8 mouse cellular contexts compared by ENCODE assay signal in genomic region chr7:145102216-145102615, GRCm38 (mm10).
DNase-seq lines count a peak whose midpoint lies in the region; ATAC-seq and TF ChIP-seq lines count a peak whose summit lies in the region.

No protein-coding gene starts in this region.

- 0 out of 2 replicates have a peak overlapping the region, but pooled peaks have one; percentile 15 for H3K27ac ChIP-seq in midbrain, embryonic 10.5 days (replicated peaks)
- no peak overlapping the region for H3K27ac ChIP-seq in midbrain, embryonic 14.5 days (replicated peaks; ENCODE audit: low read depth, low read length)
- peak overlapping the region; percentile 11; the same call in 1 of the 2 replicates for H3K27ac ChIP-seq in intestine, embryonic 15.5 days
- H3K27ac ChIP-seq in lung, embryonic 14.5 days (ENCODE audit: low read depth), result no peak overlapping the region

- 65% methylated on average over 6 of the region's 6 CpGs for WGBS in midbrain, embryonic 10.5 days
- WGBS in midbrain, embryonic 14.5 days, result 70% methylated on average over 6 of the region's 6 CpGs
- 44% methylated on average over 6 of the region's 6 CpGs for WGBS in intestine, embryonic 15.5 days
- WGBS in lung, embryonic 14.5 days, result 37% methylated on average over 6 of the region's 6 CpGs

- H3K4me1 ChIP-seq in midbrain, embryonic 10.5 days, result no peaks in the 10 kb centered on the region
- H3K4me1 ChIP-seq in midbrain, embryonic 14.5 days (ENCODE audit: control insufficient read depth, insufficient read depth, low read length), result no peaks in the 10 kb centered on the region
- no peaks in the 10 kb centered on the region for H3K4me1 ChIP-seq in intestine, embryonic 15.5 days (replicated peaks)
- peaks cover 5% of the 10 kb centered on the region; the same call in 1 of the 2 replicates for H3K4me1 ChIP-seq in lung, embryonic 14.5 days (ENCODE audit: insufficient read depth)

- no peak for TF ChIP-seq CTCF in lung, embryonic 14.5 days (IDR thresholded peaks at IDR 0.05; ENCODE audit: low read depth)

- no peaks in the 10 kb centered on the region for H3K9me3 ChIP-seq in midbrain, embryonic 10.5 days (replicated peaks)
- H3K9me3 ChIP-seq in midbrain, embryonic 14.5 days (ENCODE audit: control insufficient read depth, low read length), result no peaks in the 10 kb centered on the region
- no peaks in the 10 kb centered on the region for H3K9me3 ChIP-seq in intestine, embryonic 15.5 days
- H3K9me3 ChIP-seq in lung, embryonic 14.5 days (ENCODE audit: low read depth, low read length), result no peaks in the 10 kb centered on the region

- no peak overlapping the region for H3K4me2 ChIP-seq in midbrain, embryonic 14.5 days (ENCODE audit: low read length)
- H3K4me2 ChIP-seq in intestine, embryonic 15.5 days (replicated peaks), result no peak overlapping the region
- no peak overlapping the region for H3K4me2 ChIP-seq in lung, embryonic 14.5 days

- no peaks in the 10 kb centered on the region for H3K27me3 ChIP-seq in midbrain, embryonic 10.5 days (ENCODE audit: low read depth, poor library complexity, severe bottlenecking)
- no peaks in the 10 kb centered on the region for H3K27me3 ChIP-seq in midbrain, embryonic 14.5 days (ENCODE audit: control insufficient read depth, insufficient read depth, low read length)
- no peaks in the 10 kb centered on the region for H3K27me3 ChIP-seq in intestine, embryonic 15.5 days (replicated peaks)
- no peaks in the 10 kb centered on the region for H3K27me3 ChIP-seq in lung, embryonic 14.5 days (ENCODE audit: insufficient read depth, low read length)

- no peak overlapping the region for H3K4me3 ChIP-seq in midbrain, embryonic 10.5 days
- no peak overlapping the region for H3K4me3 ChIP-seq in midbrain, embryonic 14.5 days (replicated peaks; ENCODE audit: low read depth, low read length)
- H3K4me3 ChIP-seq in intestine, embryonic 15.5 days (replicated peaks), result no peak overlapping the region
- H3K4me3 ChIP-seq in lung, embryonic 14.5 days (ENCODE audit: low read depth, low read length), result no peak overlapping the region

- no peak for ATAC-seq in midbrain, embryonic 14.5 days (ENCODE audit: low FRiP score, low TSS enrichment)
- ATAC-seq in intestine, embryonic 15.5 days, result peak; percentile 50
- ATAC-seq in lung, embryonic 14.5 days (ENCODE audit: insufficient read depth), result peak; percentile 86

- no peak overlapping the region for H3K9ac ChIP-seq in midbrain, embryonic 14.5 days (replicated peaks; ENCODE audit: low read length)
- no peak overlapping the region for H3K9ac ChIP-seq in intestine, embryonic 15.5 days
- no peak overlapping the region for H3K9ac ChIP-seq in lung, embryonic 14.5 days

- peak; percentile 55 for DNase-seq in adrenal gland, adult 2 months
- DNase-seq in adrenal gland, postnatal 4 days (ENCODE audit: low spot score in 2 of 2), result no peak
- no peak for DNase-seq in midbrain, embryonic 10.5 days (ENCODE audit: low spot score)
- no peak for DNase-seq in midbrain, embryonic 14.5 days
- DNase-seq in lung, embryonic 14.5 days, result peak; percentile 74
- no peak for DNase-seq in thymus, postnatal 36 days
- no peak for DNase-seq in spleen, postnatal 4 days (ENCODE audit: low spot score in 2 of 2)

- H3K36me3 ChIP-seq in midbrain, embryonic 10.5 days, result no peaks in the 10 kb centered on the region
- H3K36me3 ChIP-seq in midbrain, embryonic 14.5 days (ENCODE audit: control insufficient read depth, insufficient read depth, low read length), result no peaks in the 10 kb centered on the region
- no peaks in the 10 kb centered on the region for H3K36me3 ChIP-seq in intestine, embryonic 15.5 days
- no peaks in the 10 kb centered on the region for H3K36me3 ChIP-seq in lung, embryonic 14.5 days (ENCODE audit: insufficient read depth)

Comparison
In these comparisons a context has a peak if more than half of its experiments do, and no peak if none do; other contexts are left out.
1. DNase-seq: peak in adrenal gland, adult 2 months (single experiment) and lung, embryonic 14.5 days (single experiment); none in adrenal gland, postnatal 4 days (0 of 2), midbrain, embryonic 10.5 days (single experiment), midbrain, embryonic 14.5 days (single experiment), thymus, postnatal 36 days (0 of 2) and spleen, postnatal 4 days (0 of 2).
2. H3K27ac ChIP-seq: peak in midbrain, embryonic 10.5 days (single experiment) and intestine, embryonic 15.5 days (single experiment); none in midbrain, embryonic 14.5 days (single experiment) and lung, embryonic 14.5 days (single experiment).